Mouse (Mus musculus): ENCODE data around the gene Ralbp1.

Gene Ralbp1

GRCm38 (mm10) chr17:65802026-65802425 lies 83.6 kb downstream of the Ralbp1 start:
- no peak for DNase-seq (ENCODE audit: low read depth in 1 of 2, low spot score in 2 of 2)

GRCm38 (mm10) chr17:65800451-65800850 lies 85.1 kb downstream of the Ralbp1 start:
- no peak for DNase-seq (ENCODE audit: low read depth in 1 of 2, low spot score in 2 of 2)

GRCm38 (mm10) chr17:65799353-65799752 lies 86.2 kb downstream of the Ralbp1 start:
- DNase-seq (ENCODE audit: low read depth in 1 of 2, low spot score in 2 of 2), result no peak

GRCm38 (mm10) chr17:65798446-65798845 lies 87.2 kb downstream of the Ralbp1 start:
- DNase-seq (ENCODE audit: low read depth in 1 of 2, low spot score in 2 of 2), result no peak
